Mouse (Mus musculus): Measurements from ENCODE around the gene Dusp1. TPM values are rescaled to one million over a fixed set of nuclear protein-coding genes. Genes with fewer than 3 reads are reported as not detected.

Dusp1 gene
- polyA plus RNA-seq, 1 experiment from 2014 or later: 12.2 TPM

GRCm38 (mm10) chr17:26478672-26479071, 83.3 kb downstream of the Dusp1 start:
- H3K36me3 ChIP-seq (ENCODE audit: control insufficient read depth, insufficient read depth, low read length): no peaks in the 10 kb centered on the region
- H3K9me3 ChIP-seq (ENCODE audit: control insufficient read depth, low read length): no peaks in the 10 kb centered on the region
- no peak for ATAC-seq
- no peaks in the 10 kb centered on the region for H3K4me1 ChIP-seq (ENCODE audit: control insufficient read depth, insufficient read depth, low read length)
- no peak overlapping the region for H3K27ac ChIP-seq (ENCODE audit: low read length)
- no peak overlapping the region for H3K4me2 ChIP-seq (ENCODE audit: low read depth, low read length)
- 68% methylated on average over 4 of the region's 4 CpGs for WGBS
- no peaks in the 10 kb centered on the region for H3K27me3 ChIP-seq (replicated peaks; ENCODE audit: control insufficient read depth, insufficient read depth, low read length)
- H3K4me3 ChIP-seq (ENCODE audit: low read length): no peak overlapping the region
- no peak overlapping the region for H3K9ac ChIP-seq (ENCODE audit: low read depth, low read length)

GRCm38 (mm10) chr17:26476871-26477270, 85.1 kb downstream of the Dusp1 start:
- Histone ChIP-seq H3K4me1 (ENCODE audit: control insufficient read depth, insufficient read depth, low read length) (no peaks in the 10 kb centered on the region), H3K9ac (ENCODE audit: low read depth, low read length) (no peak overlapping the region), H3K36me3 (ENCODE audit: control insufficient read depth, insufficient read depth, low read length) (no peaks in the 10 kb centered on the region), H3K4me2 (ENCODE audit: low read depth, low read length) (no peak overlapping the region), H3K27me3 (replicated peaks; ENCODE audit: control insufficient read depth, insufficient read depth, low read length) (no peaks in the 10 kb centered on the region), H3K27ac (ENCODE audit: low read length) (no peak overlapping the region), H3K4me3 (ENCODE audit: low read length) (no peak overlapping the region), H3K9me3 (ENCODE audit: control insufficient read depth, low read length) (no peaks in the 10 kb centered on the region)
- no peak for ATAC-seq
- 42% methylated on average over 6 of the region's 6 CpGs for WGBS

- no peak overlapping the region for H3K9ac ChIP-seq (ENCODE audit: low read depth, low read length)
- no peak overlapping the region for H3K4me3 ChIP-seq (ENCODE audit: low read length)
- no peaks in the 10 kb centered on the region for H3K4me1 ChIP-seq (ENCODE audit: control insufficient read depth, insufficient read depth, low read length)
- H3K27me3 ChIP-seq (replicated peaks; ENCODE audit: control insufficient read depth, insufficient read depth, low read length): no peaks in the 10 kb centered on the region
- 86% methylated on average over 13 of the region's 13 CpGs for WGBS
- no peaks in the 10 kb centered on the region for H3K36me3 ChIP-seq (ENCODE audit: control insufficient read depth, insufficient read depth, low read length)
- H3K9me3 ChIP-seq (ENCODE audit: control insufficient read depth, low read length): no peaks in the 10 kb centered on the region
- ATAC-seq: no peak
- no peak overlapping the region for H3K4me2 ChIP-seq (ENCODE audit: low read depth, low read length)
- H3K27ac ChIP-seq (ENCODE audit: low read length): no peak overlapping the region
These were observed 93.6 kb downstream of the Dusp1 start for GRCm38 (mm10) chr17:26468102-26468894.

GRCm38 (mm10) chr17:26467619-26468018, 94.3 kb downstream of the Dusp1 start:
- Histone ChIP-seq H3K4me3 (ENCODE audit: low read length) (no peak overlapping the region), H3K27ac (ENCODE audit: low read length) (no peak overlapping the region), H3K9me3 (ENCODE audit: control insufficient read depth, low read length) (no peaks in the 10 kb centered on the region), H3K4me1 (ENCODE audit: control insufficient read depth, insufficient read depth, low read length) (no peaks in the 10 kb centered on the region), H3K9ac (ENCODE audit: low read depth, low read length) (no peak overlapping the region), H3K36me3 (ENCODE audit: control insufficient read depth, insufficient read depth, low read length) (no peaks in the 10 kb centered on the region), H3K4me2 (ENCODE audit: low read depth, low read length) (no peak overlapping the region), H3K27me3 (replicated peaks; ENCODE audit: control insufficient read depth, insufficient read depth, low read length) (no peaks in the 10 kb centered on the region)
- no peak for ATAC-seq
- 78% methylated on average over 4 of the region's 4 CpGs for WGBS

GRCm38 (mm10) chr17:26466741-26467150, 95.2 kb downstream of the Dusp1 start:
- 15% methylated on average over 4 of the region's 4 CpGs for WGBS
- Histone ChIP-seq H3K4me3 (ENCODE audit: low read length) (no peak overlapping the region), H3K36me3 (ENCODE audit: control insufficient read depth, insufficient read depth, low read length) (no peaks in the 10 kb centered on the region), H3K27ac (ENCODE audit: low read length) (no peak overlapping the region), H3K4me1 (ENCODE audit: control insufficient read depth, insufficient read depth, low read length) (no peaks in the 10 kb centered on the region), H3K9ac (ENCODE audit: low read depth, low read length) (no peak overlapping the region), H3K4me2 (ENCODE audit: low read depth, low read length) (no peak overlapping the region), H3K27me3 (replicated peaks; ENCODE audit: control insufficient read depth, insufficient read depth, low read length) (no peaks in the 10 kb centered on the region), H3K9me3 (ENCODE audit: control insufficient read depth, low read length) (no peaks in the 10 kb centered on the region)
- ATAC-seq: peak; percentile 62

- H3K36me3 ChIP-seq (ENCODE audit: control insufficient read depth, insufficient read depth, low read length): no peaks in the 10 kb centered on the region
- ATAC-seq: peak; percentile 26
- no peak overlapping the region for H3K4me3 ChIP-seq (ENCODE audit: low read length)
- H3K27ac ChIP-seq (ENCODE audit: low read length): 0 out of 2 replicates have a peak overlapping the region, but pooled peaks have one; percentile 14
- no peaks in the 10 kb centered on the region for H3K4me1 ChIP-seq (ENCODE audit: control insufficient read depth, insufficient read depth, low read length)
- H3K4me2 ChIP-seq (ENCODE audit: low read depth, low read length): no peak overlapping the region
- no peak overlapping the region for H3K9ac ChIP-seq (ENCODE audit: low read depth, low read length)
- no peaks in the 10 kb centered on the region for H3K27me3 ChIP-seq (replicated peaks; ENCODE audit: control insufficient read depth, insufficient read depth, low read length)
- H3K9me3 ChIP-seq (ENCODE audit: control insufficient read depth, low read length): no peaks in the 10 kb centered on the region
- WGBS: 69% methylated on average over 7 of the region's 7 CpGs
These were observed 97.0 kb downstream of the Dusp1 start for GRCm38 (mm10) chr17:26464972-26465371.

GRCm38 (mm10) chr17:26464481-26464880, 97.4 kb downstream of the Dusp1 start:
- Histone ChIP-seq H3K27ac (ENCODE audit: low read length) (no peak overlapping the region), H3K4me1 (ENCODE audit: control insufficient read depth, insufficient read depth, low read length) (no peaks in the 10 kb centered on the region), H3K36me3 (ENCODE audit: control insufficient read depth, insufficient read depth, low read length) (no peaks in the 10 kb centered on the region), H3K9me3 (ENCODE audit: control insufficient read depth, low read length) (no peaks in the 10 kb centered on the region), H3K27me3 (replicated peaks; ENCODE audit: control insufficient read depth, insufficient read depth, low read length) (no peaks in the 10 kb centered on the region), H3K4me3 (ENCODE audit: low read length) (no peak overlapping the region), H3K4me2 (ENCODE audit: low read depth, low read length) (no peak overlapping the region), H3K9ac (ENCODE audit: low read depth, low read length) (no peak overlapping the region)
- no peak for ATAC-seq
- WGBS: 79% methylated on average over 9 of the region's 9 CpGs

- Histone ChIP-seq H3K27ac (ENCODE audit: low read length) (no peak overlapping the region), H3K4me2 (ENCODE audit: low read depth, low read length) (no peak overlapping the region), H3K9me3 (ENCODE audit: control insufficient read depth, low read length) (no peaks in the 10 kb centered on the region), H3K27me3 (replicated peaks; ENCODE audit: control insufficient read depth, insufficient read depth, low read length) (0 out of 2 replicates have a peak, but pooled peaks cover 3% of the 10 kb centered on the region), H3K4me3 (ENCODE audit: low read length) (no peak overlapping the region), H3K36me3 (ENCODE audit: control insufficient read depth, insufficient read depth, low read length) (no peaks in the 10 kb centered on the region), H3K4me1 (ENCODE audit: control insufficient read depth, insufficient read depth, low read length) (no peaks in the 10 kb centered on the region), H3K9ac (ENCODE audit: low read depth, low read length) (no peak overlapping the region)
- ATAC-seq: no peak
- WGBS: 31% methylated on average over 4 of the region's 4 CpGs
These were observed 97.9 kb downstream of the Dusp1 start for GRCm38 (mm10) chr17:26463984-26464383.

- Histone ChIP-seq H3K27ac (ENCODE audit: low read length) (no peak overlapping the region), H3K4me3 (ENCODE audit: low read length) (no peak overlapping the region), H3K9me3 (ENCODE audit: control insufficient read depth, low read length) (no peaks in the 10 kb centered on the region), H3K9ac (ENCODE audit: low read depth, low read length) (no peak overlapping the region), H3K4me1 (ENCODE audit: control insufficient read depth, insufficient read depth, low read length) (no peaks in the 10 kb centered on the region), H3K36me3 (ENCODE audit: control insufficient read depth, insufficient read depth, low read length) (no peaks in the 10 kb centered on the region), H3K4me2 (ENCODE audit: low read depth, low read length) (no peak overlapping the region), H3K27me3 (replicated peaks; ENCODE audit: control insufficient read depth, insufficient read depth, low read length) (0 out of 2 replicates have a peak, but pooled peaks cover 4% of the 10 kb centered on the region)
- no peak for ATAC-seq
- 89% methylated on average over 5 of the region's 5 CpGs for WGBS
These were observed 98.5 kb downstream of the Dusp1 start for GRCm38 (mm10) chr17:26463432-26463831.
